ENCODE assay signal across 25 mouse cellular contexts in genomic region chr13:108371352-108371921, GRCm38 (mm10). TPM values are rescaled to one million over a fixed set of nuclear protein-coding genes. Genes with fewer than 3 reads are reported as not detected.
"Had no signal": no experiment of that assay in that cellular context is flagged by ENCODE, and none has a peak within 500 bp of the region (broad histone marks: within the 10 kb centered on the region; RNA-seq: fewer than 3 reads in every experiment).

No protein-coding gene starts in this region.

- H3K4me2 ChIP-seq: heart, embryonic 13.5 days; heart, embryonic 15.5 days; hindbrain, embryonic 13.5 days; hindbrain, embryonic 15.5 days; limb, embryonic 12.5 days; liver, embryonic 11.5 days; liver, embryonic 13.5 days had no signal

- H3K27me3 ChIP-seq: heart, embryonic 13.5 days; heart, embryonic 15.5 days; hindbrain, embryonic 13.5 days; hindbrain, embryonic 15.5 days; limb, embryonic 12.5 days; liver, embryonic 13.5 days had no signal

- H3K27ac ChIP-seq: heart, embryonic 10.5 days; heart, embryonic 13.5 days; heart, embryonic 15.5 days; hindbrain, embryonic 13.5 days; hindbrain, embryonic 15.5 days; hindbrain, postnatal 0 days; layer of hippocampus, adult 2 months; left cerebral cortex, adult 2 months; limb, embryonic 10.5 days; limb, embryonic 12.5 days; liver, embryonic 13.5 days had no signal

- H3K4me1 ChIP-seq: heart, embryonic 10.5 days; heart, embryonic 15.5 days; hindbrain, embryonic 15.5 days; limb, embryonic 10.5 days; limb, embryonic 12.5 days had no signal

- H3K4me3 ChIP-seq: heart, embryonic 10.5 days; heart, embryonic 13.5 days; heart, embryonic 15.5 days; hindbrain, embryonic 13.5 days; hindbrain, embryonic 15.5 days; layer of hippocampus, adult 2 months; left cerebral cortex, adult 2 months; limb, embryonic 10.5 days; limb, embryonic 12.5 days; liver, embryonic 13.5 days had no signal

- H3K36me3 ChIP-seq: heart, embryonic 15.5 days; hindbrain, embryonic 13.5 days; hindbrain, embryonic 15.5 days had no signal

- H3K9me3 ChIP-seq: heart, embryonic 10.5 days; heart, embryonic 13.5 days; heart, embryonic 15.5 days; hindbrain, embryonic 13.5 days; hindbrain, embryonic 15.5 days; limb, embryonic 10.5 days; limb, embryonic 12.5 days; liver, embryonic 13.5 days had no signal

- DNase-seq: gastrocnemius, postnatal 14 days; gastrocnemius, postnatal 36 days; heart, adult 18-20 months; heart, postnatal 14 days; heart, postnatal 36 days; kidney, adult 18-20 months; kidney, adult 8-10 months; kidney, postnatal 10 days; kidney, postnatal 25 days; kidney, postnatal 4 days; liver; liver, embryonic 13.5 days had no signal

- H3K9ac ChIP-seq: heart, embryonic 13.5 days; heart, embryonic 15.5 days; hindbrain, embryonic 13.5 days; hindbrain, embryonic 15.5 days; limb, embryonic 12.5 days; liver, embryonic 13.5 days had no signal

- ATAC-seq: hindbrain, postnatal 0 days; intestine, postnatal 0 days had no signal

RNA-seq across cellular contexts. Expression of gene Depdc1b, which starts 55.3 kb away (rescaled TPM):
- total RNA-seq: gastrocnemius, adult 8-10 months had no signal
